Mouse (Mus musculus) neural tube, embryonic 11.5 days (tissue): ENCODE measurements around the gene Spata32. TPM values are rescaled to one million over a fixed set of nuclear protein-coding genes. Genes with fewer than 3 reads are reported as not detected.

Experiments
- ATAC-seq: fragments of 200-750 bp; cut with Nextera tagmentation; 2 replicates; pipeline ENCODE4 v1.8.0; 2017; ENCODE audit warnings: moderate number of reproducible peaks, mild to moderate bottlenecking, moderate TSS enrichment, moderate library complexity; ENCODE audit not compliant: insufficient read depth, low FRiP score, low TSS enrichment
- DNase-seq: peaks from one replicate; pipeline ENCODE4 v3.0.0-alpha.2; 2015; ENCODE audit warnings: low spot score
- H3K27ac ChIP-seq: fragments of 300-500 bp; sonication (generic); 2 replicates; pipeline ENCODE4 v1.5.1; 2014; ENCODE audit warnings: low read depth, mild to moderate bottlenecking, low read length
- H3K27me3 ChIP-seq: fragments of 300-500 bp; sonication (generic); 2 replicates; pipeline ENCODE4 v1.6.1; 2014; ENCODE audit warnings: mild to moderate bottlenecking, low read length, mixed read lengths; ENCODE audit not compliant: control insufficient read depth, insufficient read depth
- H3K36me3 ChIP-seq: fragments of 300-500 bp; sonication (generic); 2 replicates; pipeline ENCODE4 v1.6.1; 2014; ENCODE audit warnings: mild to moderate bottlenecking, low read length, moderate library complexity, mixed read lengths; ENCODE audit not compliant: control insufficient read depth, insufficient read depth
- H3K4me1 ChIP-seq: fragments of 300-500 bp; sonication (generic); 2 replicates; pipeline ENCODE4 v1.6.1; 2014; ENCODE audit warnings: low read length, mixed read lengths; ENCODE audit not compliant: control insufficient read depth, insufficient read depth
- H3K4me2 ChIP-seq: fragments of 300-500 bp; sonication (generic); 2 replicates; pipeline ENCODE4 v1.6.1; 2014; ENCODE audit warnings: low read depth, mild to moderate bottlenecking, moderate library complexity
- H3K4me3 ChIP-seq: fragments of 300-500 bp; sonication (generic); 2 replicates; pipeline ENCODE4 v1.5.1; 2014; ENCODE audit warnings: low read depth, low read length
- H3K9ac ChIP-seq: fragments of 300-500 bp; sonication (generic); 2 replicates; pipeline ENCODE4 v1.6.1; 2014; ENCODE audit warnings: mild to moderate bottlenecking, low read length
- H3K9me3 ChIP-seq: fragments of 300-500 bp; sonication (generic); 2 replicates; pipeline ENCODE4 v1.6.1; 2016; ENCODE audit warnings: low read length; ENCODE audit not compliant: control insufficient read depth
- WGBS: fragments of 180-500 bp; shearing (Covaris S2); extraction: QIAGEN DNeasy Blood & Tissue Kit; methylation state at CpG from one replicate; pipeline ENCODE4 v1.1.7; 2014; 5-methylcytosine and 5-hydroxymethylcytosine counted together
- polyA plus RNA-seq: library from polyadenylated mRNA; unstranded; fragments of >200 nt; fragmentation: Nextera tagmentation; extraction: Ambion mirVana; gene quantifications from 2 replicates; pipeline ENCODE4 v1.2.1, GENCODE M21; 2014

Spata32 gene
- polyA plus RNA-seq, 1 experiment from 2014 or later, result not detected

- H3K36me3 ChIP-seq, result peaks cover 3% of the 10 kb centered on the region; the same call in 1 of the 2 replicates
- WGBS, result 85% methylated on average over 8 of the region's 10 CpGs
Measured at GRCm38 (mm10) chr11:103236903-103237302, 18.7 kb upstream of the Spata32 start.

DNA sequence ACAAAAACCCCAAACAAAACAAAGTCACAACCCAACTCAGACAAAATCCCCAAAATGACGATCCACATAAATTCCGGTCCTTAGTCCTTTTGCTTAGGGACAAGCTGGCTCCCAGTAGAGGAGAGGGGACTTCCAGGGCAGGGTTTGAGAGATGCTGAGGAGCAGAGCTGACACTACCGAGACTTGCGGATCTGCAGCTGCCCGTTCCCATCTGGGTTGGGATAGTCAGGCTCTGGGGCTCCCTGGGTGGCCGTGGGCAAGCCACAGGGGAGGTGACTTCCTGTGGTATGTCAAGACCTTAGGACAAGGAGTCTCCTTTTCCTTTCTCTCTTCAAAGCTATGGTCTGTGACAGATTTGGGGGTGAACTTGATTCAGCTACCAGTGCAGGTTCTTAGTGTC lies 18.2 kb upstream of the Spata32 start:
- Histone ChIP-seq H3K36me3 (peaks cover 3% of the 10 kb centered on the region; the same call in 1 of the 2 replicates), H3K27me3 (no peaks in the 10 kb centered on the region), H3K9ac (no peak overlapping the region), H3K9me3 (no peaks in the 10 kb centered on the region), H3K27ac (no peak overlapping the region), H3K4me1 (no peaks in the 10 kb centered on the region), H3K4me2 (no peak overlapping the region), H3K4me3 (no peak overlapping the region)
- DNase-seq, result no peak
- WGBS, result 85% methylated on average over 6 of the region's 6 CpGs
- no peak for ATAC-seq

More at GRCm38 (mm10) chr11:103236903-103237302, 18.7 kb upstream of the Spata32 start:
- H3K9me3 ChIP-seq, result no peaks in the 10 kb centered on the region
- no peak overlapping the region for H3K27ac ChIP-seq
- H3K9ac ChIP-seq, result no peak overlapping the region
- no peaks in the 10 kb centered on the region for H3K4me1 ChIP-seq
- H3K4me3 ChIP-seq, result no peak overlapping the region
- no peak overlapping the region for H3K4me2 ChIP-seq
- H3K27me3 ChIP-seq, result no peaks in the 10 kb centered on the region
- ATAC-seq (no peak), DNase-seq (no peak)

DNA sequence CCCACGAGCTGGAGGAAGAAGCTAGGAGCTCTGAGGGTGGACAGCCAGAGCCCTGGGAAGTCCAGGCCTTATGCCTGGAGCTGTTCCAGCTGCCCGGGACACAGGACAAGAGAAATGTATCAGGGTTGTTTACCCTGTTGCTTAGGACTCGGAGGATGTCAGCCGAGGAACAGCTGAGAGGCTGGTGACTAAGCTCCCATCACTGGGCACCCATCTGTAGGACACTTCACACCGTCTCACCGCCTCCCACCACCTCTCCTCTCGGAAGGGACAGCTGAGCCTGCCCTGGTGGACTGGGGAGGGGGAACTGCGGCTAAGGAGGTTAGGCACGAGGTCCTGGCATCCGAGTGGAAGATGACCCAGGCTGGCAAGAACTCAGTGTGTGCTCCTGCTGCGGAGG lies 17.5 kb upstream of the Spata32 start:
- H3K9ac ChIP-seq, result no peak overlapping the region
- no peak overlapping the region for H3K4me2 ChIP-seq
- DNase-seq, result no peak
- 68% methylated on average over 11 of the region's 11 CpGs for WGBS
- H3K9me3 ChIP-seq, result no peaks in the 10 kb centered on the region
- peaks cover 3% of the 10 kb centered on the region; the same call in 1 of the 2 replicates for H3K36me3 ChIP-seq
- no peaks in the 10 kb centered on the region for H3K4me1 ChIP-seq
- no peak for ATAC-seq
- no peaks in the 10 kb centered on the region for H3K27me3 ChIP-seq
- H3K4me3 ChIP-seq, result no peak overlapping the region
- no peak overlapping the region for H3K27ac ChIP-seq

GRCm38 (mm10) chr11:103234447-103234846 lies 16.2 kb upstream of the Spata32 start:
- Histone ChIP-seq H3K9ac (no peak overlapping the region), H3K36me3 (peaks cover 7% of the 10 kb centered on the region; the same call in 1 of the 2 replicates), H3K4me2 (no peak overlapping the region), H3K4me1 (no peaks in the 10 kb centered on the region), H3K27me3 (no peaks in the 10 kb centered on the region), H3K27ac (no peak overlapping the region), H3K9me3 (no peaks in the 10 kb centered on the region), H3K4me3 (no peak overlapping the region)
- 68% methylated on average over 1 of the region's 1 CpGs for WGBS
- ATAC-seq, result no peak
- no peak for DNase-seq

- ATAC-seq (no peak), DNase-seq (peak; percentile 79)
- 34% methylated on average over 7 of the region's 7 CpGs for WGBS
- H3K4me1 ChIP-seq, result no peaks in the 10 kb centered on the region
- no peak overlapping the region for H3K4me2 ChIP-seq
- no peaks in the 10 kb centered on the region for H3K9me3 ChIP-seq
- H3K9ac ChIP-seq, result no peak overlapping the region
- no peaks in the 10 kb centered on the region for H3K27me3 ChIP-seq
- H3K27ac ChIP-seq, result no peak overlapping the region
- H3K36me3 ChIP-seq, result peaks cover 5% of the 10 kb centered on the region; the same call in 1 of the 2 replicates
- H3K4me3 ChIP-seq, result no peak overlapping the region
Measured at GRCm38 (mm10) chr11:103232966-103233365, 14.7 kb upstream of the Spata32 start.

GRCm38 (mm10) chr11:103231367-103231766 lies 13.1 kb upstream of the Spata32 start:
- no peak overlapping the region for H3K27ac ChIP-seq
- no peak for ATAC-seq
- no peaks in the 10 kb centered on the region for H3K4me1 ChIP-seq
- 92% methylated on average over 7 of the region's 7 CpGs for WGBS
- no peak overlapping the region for H3K9ac ChIP-seq
- H3K9me3 ChIP-seq, result no peaks in the 10 kb centered on the region
- H3K27me3 ChIP-seq, result no peaks in the 10 kb centered on the region
- H3K36me3 ChIP-seq, result peaks cover 5% of the 10 kb centered on the region; the same call in 1 of the 2 replicates
- H3K4me2 ChIP-seq, result no peak overlapping the region
- no peak overlapping the region for H3K4me3 ChIP-seq
- DNase-seq, result no peak

DNA sequence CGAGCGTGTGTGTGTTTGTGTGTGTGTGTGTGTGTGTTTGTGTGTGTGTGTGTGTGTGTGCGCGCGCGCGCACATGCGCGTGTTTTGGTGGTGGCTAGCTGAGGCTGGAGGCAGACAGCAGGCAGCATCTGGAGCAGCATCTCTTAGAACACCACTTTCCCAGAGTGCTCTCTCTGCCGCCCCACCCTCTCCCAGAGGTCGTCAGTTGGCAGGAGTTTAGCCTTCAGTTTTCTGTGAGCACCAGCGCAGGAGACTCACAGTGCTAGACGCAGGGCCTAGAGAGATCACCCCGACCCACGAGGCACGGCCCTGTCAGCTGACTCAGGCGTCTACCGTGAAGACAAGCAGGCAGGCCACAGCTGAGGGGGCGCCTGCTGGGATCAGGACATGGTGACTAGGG lies 12.4 kb upstream of the Spata32 start:
- Histone ChIP-seq H3K4me2 (no peak overlapping the region), H3K27me3 (no peaks in the 10 kb centered on the region), H3K27ac (no peak overlapping the region), H3K9ac (no peak overlapping the region), H3K4me3 (no peak overlapping the region), H3K4me1 (no peaks in the 10 kb centered on the region), H3K36me3 (peaks cover 5% of the 10 kb centered on the region; the same call in 1 of the 2 replicates), H3K9me3 (no peaks in the 10 kb centered on the region)
- ATAC-seq (no peak), DNase-seq (no peak)
- 90% methylated on average over 19 of the region's 19 CpGs for WGBS

DNA sequence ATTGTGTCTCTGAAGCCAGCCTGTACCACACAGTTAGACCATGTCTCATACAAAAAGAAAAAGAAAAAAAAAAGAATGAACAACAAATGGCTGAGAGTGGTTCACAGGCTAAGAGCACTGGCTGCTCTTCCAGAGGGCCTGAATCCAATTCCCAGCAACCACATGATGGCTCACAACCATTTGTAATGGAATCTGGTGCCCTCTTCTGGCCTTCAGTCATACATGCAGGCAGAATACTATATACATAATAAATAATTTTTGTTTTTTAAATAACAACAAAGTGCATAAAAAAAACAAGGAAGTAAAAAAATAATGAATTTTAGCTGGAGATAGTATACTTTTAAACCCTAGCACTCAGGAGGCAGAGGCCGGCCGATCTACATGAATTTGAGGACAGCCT lies 11.4 kb upstream of the Spata32 start:
- peaks cover 9% of the 10 kb centered on the region for H3K36me3 ChIP-seq
- no peaks in the 10 kb centered on the region for H3K9me3 ChIP-seq
- WGBS, result 98% methylated on average over 2 of the region's 2 CpGs
- no peak overlapping the region for H3K9ac ChIP-seq
- H3K27ac ChIP-seq, result no peak overlapping the region
- no peak overlapping the region for H3K4me2 ChIP-seq
- no peak for ATAC-seq
- no peaks in the 10 kb centered on the region for H3K4me1 ChIP-seq
- DNase-seq, result no peak
- no peaks in the 10 kb centered on the region for H3K27me3 ChIP-seq
- no peak overlapping the region for H3K4me3 ChIP-seq

DNA sequence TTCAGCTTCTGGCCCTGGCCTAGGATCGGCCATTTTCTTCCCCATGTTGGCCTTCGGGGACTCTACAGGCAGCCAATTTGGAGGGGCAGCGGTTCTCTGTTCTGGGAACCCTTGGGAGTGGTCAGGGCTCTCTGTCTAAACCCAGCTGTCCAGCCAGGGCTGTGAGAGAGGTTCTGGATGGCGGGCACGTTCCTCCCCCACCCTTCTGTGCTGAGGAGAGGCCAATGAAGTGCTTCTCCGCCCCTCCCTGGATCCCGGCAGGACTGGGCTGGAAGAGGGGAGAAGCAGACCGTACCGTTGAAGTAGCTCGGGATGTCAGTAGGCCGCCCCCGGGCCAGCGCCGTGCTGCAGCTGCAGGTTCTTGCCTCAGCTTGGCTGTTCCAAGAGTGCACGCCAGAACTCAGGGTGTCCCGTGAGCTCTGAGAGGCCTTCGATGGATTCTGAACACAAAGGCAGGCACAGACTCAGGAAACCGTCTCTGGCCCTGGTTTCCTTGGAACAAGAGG lies 5.8 kb upstream of the Spata32 start:
- Histone ChIP-seq H3K4me3 (no peak overlapping the region), H3K27ac (no peak overlapping the region), H3K27me3 (no peaks in the 10 kb centered on the region), H3K4me2 (no peak overlapping the region), H3K9ac (no peak overlapping the region), H3K9me3 (no peaks in the 10 kb centered on the region), H3K4me1 (no peaks in the 10 kb centered on the region), H3K36me3 (peaks cover 5% of the 10 kb centered on the region; the same call in 1 of the 2 replicates)
- WGBS, result 64% methylated on average over 18 of the region's 18 CpGs
- no peak for DNase-seq
- ATAC-seq, result no peak
